Mouse (Mus musculus): Measurements from ENCODE around the gene Ccdc63. TPM values are rescaled to one million over a fixed set of nuclear protein-coding genes. Genes with fewer than 3 reads are reported as not detected.
"Not testable (repeated sequence)": the region's sequence is repeated elsewhere in the genome, so short reads cannot be mapped to it uniquely, and the experiment has no call there.

Gene Ccdc63
- total RNA-seq (2021) = under 1 TPM; 0.44 to 0.80 TPM
- long read RNA-seq, experiment 1, partial matches to known transcripts = 0 of 1 reads
- long read RNA-seq, experiment 1, other reads (novel, unspliced or antisense) = 1 of 1 reads
- long read RNA-seq, experiment 2 = 0 reads

- no peak for DNase-seq (ENCODE audit: low spot score in 2 of 2)
These were observed at the start of gene Ccdc63 for GRCm38 (mm10) chr5:122140723-122141122. Gene Ccdc63, minus strand, starts transcription at chr5:122140823.

- no peak for DNase-seq (ENCODE audit: low spot score in 2 of 2)
These were observed 48.5 kb upstream of the Ccdc63 start for GRCm38 (mm10) chr5:122189115-122189514.

GRCm38 (mm10) chr5:122184858-122185257 lies 44.2 kb upstream of the Ccdc63 start:
- DNase-seq (ENCODE audit: low spot score in 2 of 2) = not testable (repeated sequence)

- no peak for DNase-seq (ENCODE audit: low spot score in 2 of 2)
These were observed 43.7 kb upstream of the Ccdc63 start for GRCm38 (mm10) chr5:122184283-122184806.

- DNase-seq (ENCODE audit: low spot score in 2 of 2) = no peak
These were observed 39.0 kb upstream of the Ccdc63 start for GRCm38 (mm10) chr5:122179665-122180064.

- DNase-seq (ENCODE audit: low spot score in 2 of 2) = peak in 1 of 2 experiments; percentile 69
These were observed 35.8 kb upstream of the Ccdc63 start for GRCm38 (mm10) chr5:122176398-122176797.

GRCm38 (mm10) chr5:122175961-122176360 lies 35.3 kb upstream of the Ccdc63 start:
- no peak for DNase-seq (ENCODE audit: low spot score in 2 of 2)

- DNase-seq (ENCODE audit: low spot score in 2 of 2) = no peak
These were observed 34.8 kb upstream of the Ccdc63 start for GRCm38 (mm10) chr5:122175402-122175801.

GRCm38 (mm10) chr5:122171058-122171457 lies 30.4 kb upstream of the Ccdc63 start:
- DNase-seq (ENCODE audit: low spot score in 2 of 2) = no peak

- DNase-seq (ENCODE audit: low spot score in 2 of 2) = no peak
These were observed 27.9 kb upstream of the Ccdc63 start for GRCm38 (mm10) chr5:122168344-122169069.

GRCm38 (mm10) chr5:122166636-122167161 lies 26.1 kb upstream of the Ccdc63 start:
- no peak for DNase-seq (ENCODE audit: low spot score in 2 of 2)

- DNase-seq (ENCODE audit: low spot score in 2 of 2) = peak in 1 of 2 experiments; percentile 49
These were observed 24.8 kb upstream of the Ccdc63 start for GRCm38 (mm10) chr5:122165233-122165915.

- DNase-seq (ENCODE audit: low spot score in 2 of 2) = no peak
These were observed 23.4 kb upstream of the Ccdc63 start for GRCm38 (mm10) chr5:122164011-122164410.

- DNase-seq (ENCODE audit: low spot score in 2 of 2) = no peak
These were observed 22.6 kb upstream of the Ccdc63 start for GRCm38 (mm10) chr5:122163194-122163593.

GRCm38 (mm10) chr5:122158557-122159515 lies 18.2 kb upstream of the Ccdc63 start:
- peak in 1 of 2 experiments; percentile 34 for DNase-seq (ENCODE audit: low spot score in 2 of 2)

- peak; percentile 92 to 94 for DNase-seq (ENCODE audit: low spot score in 2 of 2)
These were observed 17.3 kb upstream of the Ccdc63 start, which contains the start of gene Ppp1cc for GRCm38 (mm10) chr5:122157827-122158381. Gene Ppp1cc, plus strand, starts transcription at chr5:122158278.

- no peak for DNase-seq (ENCODE audit: low spot score in 2 of 2)
These were observed 15.9 kb upstream of the Ccdc63 start for GRCm38 (mm10) chr5:122156486-122156885.

- DNase-seq (ENCODE audit: low spot score in 2 of 2) = no peak
These were observed 15.0 kb upstream of the Ccdc63 start for GRCm38 (mm10) chr5:122155613-122156012.

GRCm38 (mm10) chr5:122154782-122155181 lies 14.2 kb upstream of the Ccdc63 start:
- no peak for DNase-seq (ENCODE audit: low spot score in 2 of 2)

- DNase-seq (ENCODE audit: low spot score in 2 of 2) = no peak
These were observed 13.4 kb upstream of the Ccdc63 start for GRCm38 (mm10) chr5:122154006-122154405.
